In the genomic region with DNA sequence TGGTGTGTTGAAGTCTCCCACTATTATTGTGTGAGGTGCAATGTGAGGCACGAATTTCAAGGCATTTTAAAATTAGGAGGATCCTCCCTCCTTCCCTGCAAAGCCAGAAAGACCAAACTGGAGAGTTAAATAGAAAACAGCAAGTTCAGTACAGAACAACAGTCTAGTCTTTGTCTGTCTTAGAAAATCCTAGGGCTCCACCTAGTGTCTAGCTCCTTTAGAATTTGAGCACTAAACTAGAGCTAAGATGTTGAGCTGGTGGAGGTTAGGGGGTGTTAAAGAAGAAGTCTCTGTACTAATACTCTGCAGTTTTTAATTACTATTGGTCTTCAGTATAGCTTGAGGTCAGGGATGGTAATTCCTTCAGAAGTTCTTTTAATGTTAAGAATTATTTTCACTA, we compare ENCODE assay signal across 11 mouse cellular contexts. TPM values are rescaled to one million over a fixed set of nuclear protein-coding genes. Genes with fewer than 3 reads are reported as not detected.
DNase-seq lines count a peak whose midpoint lies in the region; ATAC-seq and TF ChIP-seq lines count a peak whose summit lies in the region.
"Had no signal": no experiment of that assay in that cellular context is flagged by ENCODE, and none has a peak within 500 bp of the region (broad histone marks: within the 10 kb centered on the region; RNA-seq: fewer than 3 reads in every experiment).

No protein-coding gene starts in this region.

- no peaks in the 10 kb centered on the region for H3K4me1 ChIP-seq in limb, embryonic 14.5 days (ENCODE audit: control insufficient read depth, insufficient read depth, low read length)
- no peaks in the 10 kb centered on the region for H3K4me1 ChIP-seq in limb, embryonic 10.5 days
- H3K4me1 ChIP-seq in CH12.LX (ENCODE audit: control insufficient read depth in 1 of 2, insufficient read depth in 2 of 2): no peaks in the 10 kb centered on the region
- H3K4me1 ChIP-seq: liver, embryonic 13.5 days had no signal

- TF ChIP-seq RAD21 in CH12.LX (IDR thresholded peaks at IDR 0.05; ENCODE audit: low read depth, low read length): peak; percentile 84

- in situ Hi-C loops in CH12.LX (cut with MboI; ENCODE audit: low pct_ligation_motif_present, low pct_unique_long_range_greater_than_20kb, low sequenced_read_pairs): loop anchor here (25.0 kb wide), 1 partner anchor 357 kb away; no protein-coding TSS in a partner anchor

- no peaks in the 10 kb centered on the region for H3K36me3 ChIP-seq in limb, embryonic 14.5 days (ENCODE audit: control insufficient read depth, insufficient read depth, low read length)
- no peaks in the 10 kb centered on the region for H3K36me3 ChIP-seq in limb, embryonic 10.5 days
- H3K36me3 ChIP-seq in CH12.LX (replicated peaks in 1 of 2; ENCODE audit: control insufficient read depth in 1 of 2, insufficient read depth in 1 of 2, low read length in 1 of 2): no peaks in the 10 kb centered on the region
- H3K36me3 ChIP-seq: liver, embryonic 13.5 days had no signal

- peak; percentile 90 for ATAC-seq in frontal cortex, adult (ENCODE audit: low TSS enrichment)
- no peak for ATAC-seq in limb, embryonic 14.5 days (ENCODE audit: low FRiP score, low read depth)
- ATAC-seq in megakaryocyte progenitor cell, adult 5-6 weeks (replicated peaks; ENCODE audit: poor library complexity): no peak

- no peaks in the 10 kb centered on the region for H3K27me3 ChIP-seq in limb, embryonic 14.5 days (ENCODE audit: control insufficient read depth, insufficient read depth, low read length)
- H3K27me3 ChIP-seq in limb, embryonic 10.5 days (ENCODE audit: low read depth, poor library complexity, severe bottlenecking): no peaks in the 10 kb centered on the region
- H3K27me3 ChIP-seq in CH12.LX (replicated peaks): no peaks in the 10 kb centered on the region
- H3K27me3 ChIP-seq: liver, embryonic 13.5 days had no signal

- no peak overlapping the region for H3K4me2 ChIP-seq in limb, embryonic 14.5 days (replicated peaks; ENCODE audit: low read depth, low read length, severe bottlenecking)
- H3K4me2 ChIP-seq in CH12.LX (ENCODE audit: insufficient read depth, low read depth, poor library complexity, severe bottlenecking): peak overlapping the region; percentile 56; the same call in 1 of the 2 replicates
- H3K4me2 ChIP-seq: liver, embryonic 13.5 days had no signal

- peak in 1 of 2 experiments; percentile 88; a peak in 2 of 4 replicates for TF ChIP-seq CTCF in CH12.LX (conservative IDR thresholded peaks at IDR 0.05 in 1 of 2, IDR thresholded peaks at IDR 0.05 in 1 of 2; ENCODE audit: low read depth in 2 of 2, low read length in 2 of 2)

- no peak overlapping the region for H3K9ac ChIP-seq in limb, embryonic 14.5 days (ENCODE audit: low read depth, low read length, severe bottlenecking)
- no peak overlapping the region for H3K9ac ChIP-seq in CH12.LX (ENCODE audit: insufficient read depth, low read depth)
- H3K9ac ChIP-seq: liver, embryonic 13.5 days had no signal

- H3K4me3 ChIP-seq in limb, embryonic 14.5 days (replicated peaks; ENCODE audit: low read length): no peak overlapping the region
- H3K4me3 ChIP-seq in limb, embryonic 10.5 days: no peak overlapping the region
- peak overlapping the region in 1 of 3 experiments; percentile 11 for H3K4me3 ChIP-seq in CH12.LX (replicated peaks in 1 of 3; ENCODE audit: low read depth in 2 of 3, low read length in 2 of 3, poor library complexity in 1 of 3)
- H3K4me3 ChIP-seq: liver, embryonic 13.5 days had no signal

- H3K27ac ChIP-seq in limb, embryonic 14.5 days (replicated peaks; ENCODE audit: low read depth, low read length): no peak overlapping the region
- H3K27ac ChIP-seq in limb, embryonic 10.5 days: no peak overlapping the region
- H3K27ac ChIP-seq in CH12.LX (ENCODE audit: insufficient read depth, low read depth): no peak overlapping the region
- H3K27ac ChIP-seq: liver, embryonic 13.5 days had no signal

- H3K79me2 ChIP-seq in CH12.LX (replicated peaks; ENCODE audit: control insufficient read depth, extremely low read depth, insufficient read depth, poor library complexity, severe bottlenecking): no peaks in the 10 kb centered on the region

- no peaks in the 10 kb centered on the region for H3K9me3 ChIP-seq in limb, embryonic 14.5 days (ENCODE audit: control insufficient read depth, low read length)
- no peaks in the 10 kb centered on the region for H3K9me3 ChIP-seq in limb, embryonic 10.5 days (replicated peaks)
- H3K9me3 ChIP-seq in CH12.LX (replicated peaks; ENCODE audit: low read length): no peaks in the 10 kb centered on the region
- H3K9me3 ChIP-seq: liver, embryonic 13.5 days had no signal

- TF ChIP-seq EP300 in CH12.LX (IDR thresholded peaks at IDR 0.05; ENCODE audit: low read length): no peak

- dilution Hi-C loops in CH12.LX (cut with MboI; ENCODE audit: extremely low pct_ligation_motif_present, extremely low pct_unique_long_range_greater_than_20kb, low sequenced_read_pairs): no loop called here

- 10% methylated on average over 1 of the region's 1 CpGs for WGBS in limb, embryonic 14.5 days
- 18% methylated on average over 1 of the region's 1 CpGs for WGBS in limb, embryonic 10.5 days

- no peak for DNase-seq in frontal cortex, postnatal 10 days (ENCODE audit: low spot score in 2 of 2)
- DNase-seq in limb, embryonic 14.5 days (ENCODE audit: low spot score): peak; percentile 33
- DNase-seq in limb, embryonic 10.5 days (ENCODE audit: low spot score): no peak
- DNase-seq in CH12.LX (ENCODE audit: extremely low read depth): peak; percentile 50
- DNase-seq in fibroblast of lung, adult 2 months (ENCODE audit: low read depth): peak; percentile 18
- no peak for DNase-seq in gastrocnemius, postnatal 25 days
- DNase-seq: liver, embryonic 13.5 days had no signal

- no peak for TF ChIP-seq POLR2A in limb, embryonic 14.5 days (IDR thresholded peaks at IDR 0.05; ENCODE audit: borderline replicate concordance, extremely low read depth, insufficient read depth, insufficient read length)
- TF ChIP-seq POLR2A in CH12.LX (IDR thresholded peaks at IDR 0.05; ENCODE audit: low read depth, low read length): no peak

TF ChIP-seq in CH12.LX, 34 proteins besides CTCF, POLR2A, EP300 and RAD21:
- TF ChIP-seq KAT2A (IDR thresholded peaks at IDR 0.05; ENCODE audit: insufficient replicate concordance, low read length) (no peak), JUND (conservative IDR thresholded peaks at IDR 0.05; ENCODE audit: low read depth, low read length) (0 out of 2 replicates have a peak, but pooled peaks have one; percentile 16), ZC3H11A (IDR thresholded peaks at IDR 0.05; ENCODE audit: low read depth, low read length) (peak; percentile 12; the same call in 1 of the 2 replicates), E2F4 (IDR thresholded peaks at IDR 0.05; ENCODE audit: insufficient replicate concordance, low read depth, low read length) (no peak), SMC3 (IDR thresholded peaks at IDR 0.05; ENCODE audit: low read depth, low read length) (peak; percentile 73)
TF ChIP-seq in CH12.LX: peak in this region for 3.

RNA-seq across cellular contexts. Expression of gene Olfr291, which starts 58.7 kb away (rescaled TPM):
- polyA plus RNA-seq in limb, embryonic 14.5 days (2012; rRNA removed): not detected in 2 replicates
- polyA plus RNA-seq in limb, embryonic 14.5 days (2014; fragmentation: Nextera tagmentation; extraction: Ambion mirVana): not detected in 2 replicates
- not detected in 2 replicates for polyA plus RNA-seq in limb, embryonic 10.5 days (2016; fragmentation: Nextera tagmentation; extraction: Ambion mirVana)
- total RNA-seq in CH12.LX (2012; rRNA removed) (not detected in 2 replicates), CH12.LX (2014; rRNA removed) (not detected in 2 replicates)
- polyA plus RNA-seq in CH12.LX (2012; ENCODE audit: insufficient read length, low read depth): not detected in 2 replicates
- not detected in 2 replicates for total RNA-seq in megakaryocyte progenitor cell, adult 5-6 weeks (2015)
- total RNA-seq in megakaryocyte progenitor cell, adult 5-6 weeks (2017): not detected in 2 replicates
- total RNA-seq in gastrocnemius, postnatal 25 days (2021): not detected
- polyA plus RNA-seq: gonadal fat pad, adult 2 months; liver, embryonic 13.5 days; small intestine, adult 2 months had no signal

Comparison
In these comparisons a context has a peak if more than half of its experiments do, and no peak if none do; other contexts are left out.
1. DNase-seq: peak in limb, embryonic 14.5 days (single experiment), CH12.LX (single experiment) and fibroblast of lung, adult 2 months (single experiment); none in frontal cortex, postnatal 10 days (0 of 2), limb, embryonic 10.5 days (single experiment) and gastrocnemius, postnatal 25 days (single experiment).